Mouse (Mus musculus) heart, embryonic 12.5 days (tissue): ENCODE results near the gene Csnk2a1. TPM values are rescaled to one million over a fixed set of nuclear protein-coding genes. Genes with fewer than 3 reads are reported as not detected.

Experiments
- ATAC-seq: fragments of 200-750 bp; cut with Nextera tagmentation; 2 replicates; pipeline ENCODE4 v1.8.0; 2017; ENCODE audit warnings: moderate TSS enrichment, moderate library complexity; ENCODE audit not compliant: insufficient number of reproducible peaks, low FRiP score
- H3K27ac ChIP-seq: fragments of 300-500 bp; sonication (generic); 2 replicates; pipeline ENCODE4 v1.5.1; 2016; ENCODE audit warnings: mild to moderate bottlenecking, moderate library complexity; ENCODE audit not compliant: poor library complexity, severe bottlenecking
- H3K27me3 ChIP-seq: fragments of 300-500 bp; sonication (generic); replicated peaks from 2 replicates; pipeline ENCODE4 v1.6.1; 2016; ENCODE audit warnings: mild to moderate bottlenecking, moderate library complexity
- H3K36me3 ChIP-seq: fragments of 300-500 bp; sonication (generic); 2 replicates; pipeline ENCODE4 v1.6.1; 2016; ENCODE audit warnings: mild to moderate bottlenecking, moderate library complexity
- H3K4me1 ChIP-seq: fragments of 300-500 bp; sonication (generic); replicated peaks from 2 replicates; pipeline ENCODE4 v1.6.1; 2016; ENCODE audit warnings: mild to moderate bottlenecking
- H3K4me2 ChIP-seq: fragments of 300-500 bp; sonication (generic); 2 replicates; pipeline ENCODE4 v1.6.1; 2016; ENCODE audit warnings: mild to moderate bottlenecking, moderate library complexity
- H3K4me3 ChIP-seq: fragments of 300-500 bp; sonication (generic); 2 replicates; pipeline ENCODE4 v1.5.1; 2016; ENCODE audit warnings: mild to moderate bottlenecking
- H3K9ac ChIP-seq: fragments of 300-500 bp; sonication (generic); 2 replicates; pipeline ENCODE4 v1.6.1; 2016; ENCODE audit warnings: mild to moderate bottlenecking, moderate library complexity
- H3K9me3 ChIP-seq: fragments of 300-500 bp; sonication (generic); replicated peaks from 2 replicates; pipeline ENCODE4 v1.6.1; 2016; ENCODE audit warnings: mild to moderate bottlenecking, moderate library complexity
- WGBS: fragments of 180-500 bp; shearing (Covaris S2); methylation state at CpG from one replicate; pipeline ENCODE4 v1.1.7; 2016; 5-methylcytosine and 5-hydroxymethylcytosine counted together
- polyA plus RNA-seq: library from polyadenylated mRNA; unstranded; fragments of >200 nt; fragmentation: Nextera tagmentation; extraction: Ambion mirVana; gene quantifications from 2 replicates; pipeline ENCODE4 v1.2.1, GENCODE M21; 2016

The Csnk2a1 gene
- polyA plus RNA-seq, 1 experiment from 2014 or later, result 63.2 TPM

- H3K9me3 ChIP-seq, result no peaks in the 10 kb centered on the region
- peaks cover 38% of the 10 kb centered on the region for H3K4me1 ChIP-seq
- ATAC-seq, result peak; percentile 54
- peak overlapping the region; percentile 66 for H3K9ac ChIP-seq
- under 1% methylated on average over 15 of the region's 15 CpGs for WGBS
- H3K27me3 ChIP-seq, result no peaks in the 10 kb centered on the region
- no peak overlapping the region for H3K27ac ChIP-seq
- peak overlapping the region; percentile 79 for H3K4me3 ChIP-seq
- H3K36me3 ChIP-seq, result 0 out of 2 replicates have a peak, but pooled peaks cover 6% of the 10 kb centered on the region
- peak overlapping the region; percentile 78 for H3K4me2 ChIP-seq
Measured at GRCm38 (mm10) chr2:152293179-152293726, 66.6 kb downstream of the Csnk2a1 start.

GRCm38 (mm10) chr2:152293727-152294475 lies 67.3 kb downstream of the Csnk2a1 start, which contains the start of gene Tbc1d20:
Gene Tbc1d20, plus strand, starts transcription at chr2:152293828.
- no peaks in the 10 kb centered on the region for H3K27me3 ChIP-seq
- peak within 1 kb of the TSS; percentile 79 for H3K4me3 ChIP-seq
- under 1% methylated on average over 69 of the region's 70 CpGs for WGBS
- H3K4me1 ChIP-seq, result peaks cover 40% of the 10 kb centered on the region
- peak within 1 kb of the TSS; percentile 78 for H3K4me2 ChIP-seq
- H3K36me3 ChIP-seq, result no peaks in the 10 kb centered on the region
- peak within 1 kb of the TSS; percentile 94 for H3K9ac ChIP-seq
- peak; percentile 99 for ATAC-seq
- no peaks in the 10 kb centered on the region for H3K9me3 ChIP-seq
- peak within 1 kb of the TSS; percentile 83 for H3K27ac ChIP-seq

DNA sequence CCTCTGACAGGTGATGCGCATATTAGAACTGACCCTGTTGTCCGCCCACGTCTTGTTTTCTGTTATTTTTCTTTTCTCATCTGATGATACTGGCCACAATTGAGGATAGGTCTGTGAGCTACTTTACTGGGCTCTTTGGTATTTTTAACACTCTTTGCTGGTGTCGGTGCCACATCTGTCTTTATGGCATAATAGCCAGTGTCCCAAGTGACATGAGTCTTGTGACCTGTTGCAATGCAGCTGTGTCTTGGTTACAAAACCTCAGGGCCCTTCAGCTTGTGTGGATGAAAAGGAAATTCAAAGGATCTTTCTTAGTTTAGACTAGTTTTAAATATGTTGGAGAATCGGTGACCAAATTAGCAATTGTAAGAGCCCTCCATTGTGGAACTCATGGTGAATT lies 67.9 kb downstream of the Csnk2a1 start:
- Histone ChIP-seq H3K9me3 (no peaks in the 10 kb centered on the region), H3K4me2 (peak overlapping the region; percentile 78), H3K4me3 (peak overlapping the region; percentile 79), H3K36me3 (no peaks in the 10 kb centered on the region), H3K4me1 (peaks cover 38% of the 10 kb centered on the region), H3K27me3 (no peaks in the 10 kb centered on the region), H3K9ac (peak overlapping the region; percentile 94), H3K27ac (no peak overlapping the region)
- ATAC-seq, result no peak
- WGBS, result 34% methylated on average over 5 of the region's 5 CpGs

DNA sequence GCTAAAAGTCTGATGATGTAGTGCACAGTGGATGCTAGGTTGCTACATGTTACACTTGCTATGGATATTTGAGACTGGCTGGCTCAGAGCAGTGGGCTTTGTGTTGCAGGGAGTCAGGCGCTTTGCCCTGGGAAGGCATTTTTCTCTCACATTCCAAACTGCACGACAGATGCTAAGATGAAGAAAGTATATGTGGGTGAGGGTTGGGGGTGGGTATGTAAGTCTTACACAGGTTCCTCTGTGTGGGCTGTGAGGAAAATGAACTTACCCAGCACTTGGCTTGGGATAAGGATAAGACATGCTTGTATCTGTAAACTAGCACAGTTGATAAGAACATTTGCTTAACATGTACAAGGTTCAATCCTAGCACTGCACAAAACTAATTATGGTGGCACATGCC lies 76.2 kb downstream of the Csnk2a1 start:
- H3K36me3 ChIP-seq, result peaks cover 57% of the 10 kb centered on the region
- 71% methylated on average over 2 of the region's 2 CpGs for WGBS

GRCm38 (mm10) chr2:152303781-152304180 lies 77.1 kb downstream of the Csnk2a1 start:
- Histone ChIP-seq H3K27ac (no peak overlapping the region), H3K4me1 (peaks cover 4% of the 10 kb centered on the region; the same call in 1 of the 2 replicates), H3K9ac (no peak overlapping the region), H3K36me3 (peaks cover 66% of the 10 kb centered on the region), H3K9me3 (no peaks in the 10 kb centered on the region), H3K4me2 (no peak overlapping the region), H3K4me3 (no peak overlapping the region), H3K27me3 (no peaks in the 10 kb centered on the region)
- 64% methylated on average over 5 of the region's 5 CpGs for WGBS
- ATAC-seq, result no peak

More for the DNA sequence above, 76.2 kb downstream of the Csnk2a1 start:
- Histone ChIP-seq H3K4me3 (no peak overlapping the region), H3K9me3 (no peaks in the 10 kb centered on the region), H3K27ac (no peak overlapping the region), H3K4me1 (peaks cover 11% of the 10 kb centered on the region), H3K9ac (no peak overlapping the region), H3K4me2 (no peak overlapping the region), H3K27me3 (no peaks in the 10 kb centered on the region)
- ATAC-seq, result no peak

GRCm38 (mm10) chr2:152305480-152305879 lies 78.8 kb downstream of the Csnk2a1 start:
- ATAC-seq, result no peak
- Histone ChIP-seq H3K27ac (no peak overlapping the region), H3K9me3 (no peaks in the 10 kb centered on the region), H3K4me2 (no peak overlapping the region), H3K9ac (no peak overlapping the region), H3K27me3 (no peaks in the 10 kb centered on the region), H3K4me3 (no peak overlapping the region), H3K36me3 (peaks cover 83% of the 10 kb centered on the region), H3K4me1 (peaks cover 4% of the 10 kb centered on the region; the same call in 1 of the 2 replicates)
- 93% methylated on average over 6 of the region's 6 CpGs for WGBS

DNA sequence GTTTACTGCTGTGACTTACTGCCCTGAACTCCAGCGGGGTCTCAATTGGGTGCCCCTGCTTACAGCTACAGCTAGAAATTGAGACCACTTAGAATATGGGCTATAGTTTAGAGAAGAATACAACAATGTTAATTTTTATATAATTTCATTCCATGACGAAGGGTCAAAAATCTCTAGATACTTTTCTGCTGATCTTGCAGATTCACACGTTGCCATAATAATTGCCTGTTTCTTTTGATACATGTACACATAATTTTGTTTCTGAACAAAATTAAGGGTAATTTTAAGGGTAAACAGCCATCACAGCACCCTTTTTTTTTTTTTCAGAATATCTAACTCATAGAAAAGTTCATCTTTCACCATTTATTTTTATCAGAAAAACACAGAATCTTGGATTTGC lies 80.5 kb downstream of the Csnk2a1 start:
- ATAC-seq, result no peak
- no peak overlapping the region for H3K4me2 ChIP-seq
- no peak overlapping the region for H3K27ac ChIP-seq
- no peak overlapping the region for H3K9ac ChIP-seq
- no peak overlapping the region for H3K4me3 ChIP-seq
- 95% methylated on average over 3 of the region's 3 CpGs for WGBS
- peaks cover 95% of the 10 kb centered on the region for H3K36me3 ChIP-seq
- peaks cover 4% of the 10 kb centered on the region; the same call in 1 of the 2 replicates for H3K4me1 ChIP-seq
- H3K9me3 ChIP-seq, result no peaks in the 10 kb centered on the region
- no peaks in the 10 kb centered on the region for H3K27me3 ChIP-seq

GRCm38 (mm10) chr2:152312996-152313395 lies 86.4 kb downstream of the Csnk2a1 start:
- Histone ChIP-seq H3K4me3 (no peak overlapping the region), H3K27ac (no peak overlapping the region), H3K36me3 (peaks cover 98% of the 10 kb centered on the region), H3K27me3 (no peaks in the 10 kb centered on the region), H3K4me1 (no peaks in the 10 kb centered on the region), H3K4me2 (no peak overlapping the region), H3K9ac (no peak overlapping the region), H3K9me3 (no peaks in the 10 kb centered on the region)
- WGBS, result 74% methylated on average over 7 of the region's 7 CpGs
- ATAC-seq, result no peak

- ATAC-seq, result no peak
- H3K36me3 ChIP-seq, result peaks cover 98% of the 10 kb centered on the region
- no peaks in the 10 kb centered on the region for H3K4me1 ChIP-seq
- H3K9ac ChIP-seq, result no peak overlapping the region
- no peaks in the 10 kb centered on the region for H3K27me3 ChIP-seq
- no peak overlapping the region for H3K4me2 ChIP-seq
- no peaks in the 10 kb centered on the region for H3K9me3 ChIP-seq
- no peak overlapping the region for H3K4me3 ChIP-seq
- WGBS, result 89% methylated on average over 6 of the region's 6 CpGs
- no peak overlapping the region for H3K27ac ChIP-seq
Measured at GRCm38 (mm10) chr2:152313926-152314325, 87.3 kb downstream of the Csnk2a1 start.

- Histone ChIP-seq H3K9ac (no peak overlapping the region), H3K9me3 (no peaks in the 10 kb centered on the region), H3K36me3 (peaks cover 97% of the 10 kb centered on the region), H3K4me1 (no peaks in the 10 kb centered on the region), H3K4me3 (no peak overlapping the region), H3K4me2 (no peak overlapping the region), H3K27me3 (no peaks in the 10 kb centered on the region), H3K27ac (no peak overlapping the region)
- WGBS, result 75% methylated on average over 6 of the region's 6 CpGs
- ATAC-seq, result no peak
Measured at GRCm38 (mm10) chr2:152317054-152317453, 90.4 kb downstream of the Csnk2a1 start.

DNA sequence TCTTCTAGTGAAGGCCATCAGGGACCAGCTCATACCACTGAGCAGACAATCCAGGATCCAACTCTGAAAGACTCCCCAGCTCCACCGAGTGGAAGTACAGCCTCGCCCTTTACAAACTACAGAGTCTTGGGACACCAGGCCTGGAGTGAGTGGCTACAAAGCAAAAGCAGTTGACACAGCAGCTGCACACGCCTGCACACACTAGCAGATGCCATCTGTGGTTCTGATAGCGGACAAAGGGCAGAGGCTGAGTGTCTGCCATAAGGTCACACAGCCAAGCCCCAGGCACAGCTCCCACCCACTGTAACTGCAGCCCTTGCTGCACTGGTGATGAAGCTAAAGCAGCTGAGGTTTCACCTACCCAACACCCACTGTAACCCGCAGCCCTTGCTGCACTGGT lies 94.9 kb downstream of the Csnk2a1 start:
- no peak overlapping the region for H3K27ac ChIP-seq
- no peaks in the 10 kb centered on the region for H3K9me3 ChIP-seq
- 90% methylated on average over 5 of the region's 5 CpGs for WGBS
- H3K27me3 ChIP-seq, result no peaks in the 10 kb centered on the region
- no peak overlapping the region for H3K9ac ChIP-seq
- H3K4me1 ChIP-seq, result no peaks in the 10 kb centered on the region
- H3K4me3 ChIP-seq, result no peak overlapping the region
- no peak for ATAC-seq
- peaks cover 98% of the 10 kb centered on the region for H3K36me3 ChIP-seq
- no peak overlapping the region for H3K4me2 ChIP-seq
